ENCODE assay signal across 11 mouse cellular contexts in genomic region chr6:114216741-114217414, GRCm38 (mm10).
DNase-seq lines count a peak whose midpoint lies in the region; ATAC-seq and TF ChIP-seq lines count a peak whose summit lies in the region.
"Had no signal": no experiment of that assay in that cellular context is flagged by ENCODE, and none has a peak within 500 bp of the region (broad histone marks: within the 10 kb centered on the region; RNA-seq: fewer than 3 reads in every experiment).

No protein-coding gene starts in this region.

- no peak overlapping the region for H3K4me3 ChIP-seq in forebrain, embryonic 15.5 days
- no peak overlapping the region for H3K4me3 ChIP-seq in left cerebral cortex, adult 2 months
- H3K4me3 ChIP-seq in olfactory bulb, adult 2 months (ENCODE audit: insufficient read depth, low read depth, low read length), result no peak overlapping the region
- no peak overlapping the region for H3K4me3 ChIP-seq in kidney, adult 2 months (ENCODE audit: insufficient read depth, low read depth, low read length)
- H3K4me3 ChIP-seq: intestine, embryonic 15.5 days had no signal

- no peaks in the 10 kb centered on the region for H3K36me3 ChIP-seq in forebrain, embryonic 15.5 days
- H3K36me3 ChIP-seq in kidney, adult 2 months (ENCODE audit: control insufficient read depth, insufficient read depth, low read length), result no peaks in the 10 kb centered on the region
- H3K36me3 ChIP-seq: intestine, embryonic 15.5 days had no signal

- TF ChIP-seq POLR2A in olfactory bulb, adult 2 months (IDR thresholded peaks at IDR 0.05; ENCODE audit: insufficient read depth, low read depth, low read length), result no peak
- no peak for TF ChIP-seq POLR2A in kidney, adult 2 months (IDR thresholded peaks at IDR 0.05; ENCODE audit: low read depth, low read length)

- no peak overlapping the region for H3K4me2 ChIP-seq in forebrain, embryonic 15.5 days (replicated peaks)
- H3K4me2 ChIP-seq: intestine, embryonic 15.5 days had no signal

- peak overlapping the region; percentile 63 for H3K27ac ChIP-seq in forebrain, embryonic 15.5 days (replicated peaks)
- peak overlapping the region; percentile 20; the same call in 1 of the 2 replicates for H3K27ac ChIP-seq in left cerebral cortex, adult 2 months
- peak overlapping the region; percentile 21; the same call in 1 of the 2 replicates for H3K27ac ChIP-seq in olfactory bulb, adult 2 months (ENCODE audit: insufficient read depth, low read depth, low read length)
- H3K27ac ChIP-seq in kidney, adult 2 months (ENCODE audit: insufficient read depth, low read depth, low read length), result no peak overlapping the region
- H3K27ac ChIP-seq: intestine, embryonic 15.5 days; liver, embryonic 14.5 days had no signal

- no peaks in the 10 kb centered on the region for H3K9me3 ChIP-seq in forebrain, embryonic 15.5 days
- H3K9me3 ChIP-seq: intestine, embryonic 15.5 days had no signal

- peak; percentile 89 for ATAC-seq in forebrain, embryonic 15.5 days (replicated peaks)
- ATAC-seq: intestine, embryonic 15.5 days had no signal

- TF ChIP-seq CTCF in left cerebral cortex, adult 2 months (IDR thresholded peaks at IDR 0.05), result no peak
- no peak for TF ChIP-seq CTCF in olfactory bulb, adult 2 months (IDR thresholded peaks at IDR 0.05; ENCODE audit: insufficient read depth, low read depth, low read length)
- TF ChIP-seq CTCF in kidney, adult 2 months (conservative IDR thresholded peaks at IDR 0.05; ENCODE audit: insufficient read depth, insufficient read length, low read depth, low read length), result no peak

- peak; percentile 25 to 27 for DNase-seq in cerebellum, postnatal 14 days
- no peak for DNase-seq in cerebellum, adult 8-10 months
- DNase-seq in left cerebral cortex, adult 2 months (ENCODE audit: extremely low spot score in 1 of 2, low spot score in 2 of 2), result peak; percentile 29 to 61
- DNase-seq in kidney, adult 2 months, result no peak
- no peak for DNase-seq in lung, postnatal 4 days
- DNase-seq in heart, postnatal 4 days, result no peak
- DNase-seq: gastrocnemius, postnatal 36 days had no signal

- no peak overlapping the region for H3K9ac ChIP-seq in forebrain, embryonic 15.5 days (replicated peaks)
- H3K9ac ChIP-seq: intestine, embryonic 15.5 days; liver, embryonic 14.5 days had no signal

- H3K27me3 ChIP-seq in forebrain, embryonic 15.5 days, result no peaks in the 10 kb centered on the region
- no peaks in the 10 kb centered on the region for H3K27me3 ChIP-seq in kidney, adult 2 months (replicated peaks; ENCODE audit: control insufficient read depth, insufficient read depth, low read length)

- H3K4me1 ChIP-seq in forebrain, embryonic 15.5 days, result peaks cover 14% of the 10 kb centered on the region
- peaks cover 42% of the 10 kb centered on the region for H3K4me1 ChIP-seq in olfactory bulb, adult 2 months (ENCODE audit: control insufficient read depth, insufficient read depth, low read length)
- no peaks in the 10 kb centered on the region for H3K4me1 ChIP-seq in kidney, adult 2 months (ENCODE audit: control insufficient read depth, insufficient read depth, low read length)
- H3K4me1 ChIP-seq: intestine, embryonic 15.5 days had no signal

- WGBS in forebrain, embryonic 15.5 days, result 29% methylated on average over 13 of the region's 13 CpGs
- 22% methylated on average over 13 of the region's 13 CpGs for WGBS in olfactory bulb, adult 2 months
- 39% methylated on average over 13 of the region's 13 CpGs for WGBS in kidney, adult 2 months

- intact Hi-C loops in left cerebral cortex, adult 2 months (cut with DNase I), result no loop called here

Comparison
In these comparisons a context has a peak if more than half of its experiments do, and no peak if none do; other contexts are left out.
1. DNase-seq: peak in cerebellum, postnatal 14 days (2 of 2) and left cerebral cortex, adult 2 months (2 of 2); none in cerebellum, adult 8-10 months (single experiment), kidney, adult 2 months (single experiment), lung, postnatal 4 days (0 of 2) and heart, postnatal 4 days (single experiment).